9 mouse cellular contexts compared by ENCODE assay signal in genomic region chr16:78930382-78931286, GRCm38 (mm10). TPM values are rescaled to one million over a fixed set of nuclear protein-coding genes. Genes with fewer than 3 reads are reported as not detected.
A peak's percentile ranks its signal among the peaks of the same experiment; 100 is the strongest.
DNase-seq lines count a peak whose midpoint lies in the region; ATAC-seq lines count a peak whose summit lies in the region.
"Had no signal": no experiment of that assay in that cellular context is flagged by ENCODE, and none has a peak within 500 bp of the region (broad histone marks: within the 10 kb centered on the region; RNA-seq: fewer than 3 reads in every experiment).

Gene Chodl (plus strand): TSS chr16:78930948.

- H3K27me3 ChIP-seq in neural tube, embryonic 11.5 days (ENCODE audit: control insufficient read depth, insufficient read depth, low read length), result 0 out of 2 replicates have a peak, but pooled peaks cover 2% of the 10 kb centered on the region

- H3K4me1 ChIP-seq in neural tube, embryonic 11.5 days (ENCODE audit: control insufficient read depth, insufficient read depth, low read length), result no peaks in the 10 kb centered on the region

- H3K27ac ChIP-seq in neural tube, embryonic 11.5 days (ENCODE audit: low read depth, low read length), result no peak within 1 kb of the TSS

- peak within 1 kb of the TSS; percentile 45 for H3K9ac ChIP-seq in neural tube, embryonic 11.5 days (ENCODE audit: low read length)

- no peak for DNase-seq in cerebellum, adult 18-20 months
- DNase-seq in ovary, postnatal 36 days (ENCODE audit: low spot score), result peak; percentile 11
- no peak for DNase-seq in ovary, postnatal 10 days (ENCODE audit: low spot score)
- DNase-seq in gastrocnemius, postnatal 25 days, result peak; percentile 25
- peak; percentile 43 to 57 for DNase-seq in kidney, postnatal 4 days
- DNase-seq in neural tube, embryonic 11.5 days (ENCODE audit: low spot score), result peak; percentile 56
- DNase-seq in thymus, postnatal 25 days, result no peak

- H3K4me3 ChIP-seq in neural tube, embryonic 11.5 days (ENCODE audit: low read depth, low read length), result peak within 1 kb of the TSS; percentile 43

- H3K36me3 ChIP-seq in neural tube, embryonic 11.5 days (ENCODE audit: control insufficient read depth, insufficient read depth, low read length), result no peaks in the 10 kb centered on the region

- no peaks in the 10 kb centered on the region for H3K9me3 ChIP-seq in neural tube, embryonic 11.5 days (ENCODE audit: control insufficient read depth, low read length)

- H3K4me2 ChIP-seq in neural tube, embryonic 11.5 days (ENCODE audit: low read depth), result peak within 1 kb of the TSS; percentile 71

- ATAC-seq in cerebellum, adult (ENCODE audit: insufficient number of reproducible peaks, low FRiP score, low TSS enrichment), result peak; percentile 61
- ATAC-seq in neural tube, embryonic 11.5 days (ENCODE audit: insufficient read depth, low FRiP score, low TSS enrichment), result peak; percentile 74

- WGBS in neural tube, embryonic 11.5 days, result 11% methylated on average over 19 of the region's 19 CpGs

RNA-seq across cellular contexts. Expression of gene Chodl, which starts in this region (rescaled TPM):
- total RNA-seq in gastrocnemius, postnatal 25 days (2021), result 10 to 100 TPM in 1 of 2 experiments, 1 to 10 TPM in 1; 6.2 to 11.7 TPM
- polyA plus RNA-seq in neural tube, embryonic 11.5 days (2014; fragmentation: Nextera tagmentation; extraction: Ambion mirVana), result 16.0 and 19.7 TPM in 2 replicates
- polyA plus RNA-seq: C2C12 had no signal

Comparison
In these comparisons a context has a peak if more than half of its experiments do, and no peak if none do; other contexts are left out.
1. DNase-seq: peak in ovary, postnatal 36 days (single experiment), gastrocnemius, postnatal 25 days (single experiment), kidney, postnatal 4 days (2 of 2) and neural tube, embryonic 11.5 days (single experiment); none in cerebellum, adult 18-20 months (0 of 2), ovary, postnatal 10 days (single experiment) and thymus, postnatal 25 days (single experiment).